Mouse (Mus musculus): Measurements from ENCODE around the gene Mpped1.
A peak's percentile ranks its signal among the peaks of the same experiment; 100 is the strongest.

Gene Mpped1

DNA sequence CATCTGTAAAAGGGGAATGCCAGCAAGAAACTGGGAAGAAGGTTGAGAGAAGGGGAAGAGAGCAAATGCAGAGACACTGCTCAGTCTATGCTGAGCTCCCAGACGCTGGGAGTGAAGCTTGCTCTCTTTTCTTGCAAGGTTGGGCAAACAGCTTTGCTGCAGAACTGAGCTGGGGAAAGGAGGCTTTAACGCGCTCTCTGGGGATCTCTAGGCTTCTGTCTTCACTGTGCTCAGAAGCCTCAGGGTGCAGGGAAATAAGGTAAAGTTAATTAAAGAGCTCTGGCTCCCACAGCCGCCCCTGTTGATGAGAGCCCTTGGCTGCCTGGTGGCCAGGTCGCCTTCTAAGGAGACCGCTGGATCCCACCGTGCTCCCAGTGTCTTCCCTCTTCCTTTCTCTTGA is 17.7 kb downstream of the Mpped1 start:
- no peak for DNase-seq (ENCODE audit: low spot score)

DNA sequence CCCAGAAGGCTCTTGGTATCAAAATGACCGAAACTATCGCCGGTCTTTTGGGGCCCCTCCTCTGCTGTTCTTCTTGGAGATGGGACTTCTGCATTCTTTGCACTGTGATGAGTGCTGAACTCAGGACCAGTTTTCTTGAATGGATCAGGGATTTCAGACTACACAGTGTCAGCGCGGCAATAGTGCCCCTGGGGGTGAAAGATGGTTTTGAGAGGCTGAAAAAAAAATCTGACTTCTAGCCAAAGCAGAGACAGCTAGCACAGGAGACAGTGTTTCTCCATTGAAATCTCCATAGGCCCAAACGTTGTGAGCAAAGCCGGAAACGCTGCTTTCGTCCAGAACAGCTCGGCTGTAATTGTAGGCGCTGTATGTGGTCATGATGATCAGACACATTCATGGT is 19.7 kb downstream of the Mpped1 start:
- DNase-seq (ENCODE audit: low spot score), result no peak

GRCm38 (mm10) chr15:83801011-83801410 is 21.7 kb downstream of the Mpped1 start:
- DNase-seq (ENCODE audit: low spot score), result no peak

- DNase-seq (ENCODE audit: low spot score), result no peak
Observed at GRCm38 (mm10) chr15:83814106-83814505, 34.8 kb downstream of the Mpped1 start.

GRCm38 (mm10) chr15:83828011-83828410 is 48.7 kb downstream of the Mpped1 start:
- DNase-seq (ENCODE audit: low spot score), result no peak

GRCm38 (mm10) chr15:83829226-83829625 is 50.0 kb downstream of the Mpped1 start:
- no peak for DNase-seq (ENCODE audit: low spot score)

DNA sequence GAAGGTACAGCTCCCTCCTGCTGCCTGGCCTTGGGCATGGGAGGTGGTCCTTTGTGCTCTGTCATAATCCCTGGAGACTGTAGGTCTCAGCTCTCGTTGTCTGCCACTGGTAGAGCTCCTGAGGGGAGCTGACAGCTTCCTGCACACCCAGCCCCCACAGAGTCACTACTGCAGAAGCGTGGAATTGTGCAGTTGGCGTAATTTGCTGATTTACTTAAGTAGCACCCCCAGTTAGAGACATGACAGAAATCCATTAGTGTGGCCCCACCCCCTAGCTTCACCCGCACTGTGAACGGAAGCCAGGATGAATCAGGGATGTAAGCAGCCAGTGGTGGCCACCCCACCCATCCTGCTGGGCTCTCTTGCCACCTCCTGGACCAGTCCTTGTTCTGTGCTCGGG is 53.0 kb downstream of the Mpped1 start:
- DNase-seq (ENCODE audit: low spot score), result no peak

GRCm38 (mm10) chr15:83840950-83841719 is 61.9 kb downstream of the Mpped1 start:
- no peak for DNase-seq (ENCODE audit: low spot score)

DNA sequence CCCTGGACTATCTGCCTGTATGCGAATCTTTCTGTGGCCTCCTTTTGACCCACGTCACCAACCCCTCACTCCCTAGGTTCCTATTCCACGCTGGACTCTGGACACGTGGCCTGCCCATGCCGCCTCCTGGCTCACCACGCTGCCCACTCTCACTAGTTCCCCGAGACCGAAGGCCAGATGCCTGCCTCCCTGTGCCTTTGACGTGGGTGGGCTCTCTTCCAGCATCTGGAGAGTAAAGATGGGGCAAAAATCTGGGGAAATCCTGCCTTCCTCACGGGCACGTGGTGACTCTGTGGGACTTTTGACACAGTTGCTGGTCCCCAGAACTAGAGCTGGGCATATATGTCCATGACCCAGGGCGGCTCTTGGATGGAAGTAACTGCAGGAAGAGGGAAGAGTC is 63.2 kb downstream of the Mpped1 start:
- no peak for DNase-seq (ENCODE audit: low spot score)

- DNase-seq (ENCODE audit: low spot score), result no peak
Observed at GRCm38 (mm10) chr15:83842915-83843789, 63.9 kb downstream of the Mpped1 start.

DNA sequence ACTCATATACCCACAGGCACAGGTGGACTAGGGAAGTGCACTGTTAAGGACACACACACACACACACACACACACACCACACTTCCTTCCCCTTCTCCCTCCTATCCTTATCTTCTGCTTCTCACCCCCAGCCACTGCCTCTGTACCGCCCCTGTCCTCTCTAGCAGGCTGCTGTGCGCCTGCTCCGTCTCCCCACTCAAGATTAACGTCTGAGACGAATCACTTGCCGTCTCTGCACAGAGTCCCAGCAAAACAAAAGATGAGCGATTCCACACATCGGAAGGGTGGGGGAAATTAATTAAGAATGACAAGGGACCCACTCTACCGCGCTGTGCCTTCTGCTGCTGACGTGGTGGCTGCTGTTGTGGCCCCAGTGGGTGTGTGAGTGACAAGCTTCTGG is 66.5 kb downstream of the Mpped1 start:
- no peak for DNase-seq (ENCODE audit: low spot score)

DNA sequence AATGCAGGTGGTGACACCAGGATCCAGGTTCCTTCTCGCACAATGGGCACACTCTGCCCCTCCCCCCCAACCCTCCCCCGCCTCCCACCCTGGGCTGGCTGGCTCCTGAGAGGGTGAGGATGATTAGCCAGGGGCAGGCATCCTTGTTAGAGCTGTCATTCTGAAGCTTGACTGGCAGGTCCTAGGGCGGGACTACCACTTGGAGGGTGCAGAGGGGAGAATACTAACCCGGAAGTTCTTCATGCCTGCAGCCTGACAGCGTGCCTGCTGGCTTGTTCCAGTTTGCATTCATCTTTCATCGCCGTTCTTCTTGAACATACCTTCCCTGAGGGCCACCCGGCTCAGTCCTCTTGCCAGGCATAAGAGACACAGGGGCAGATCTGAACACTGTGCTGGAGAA is 67.3 kb downstream of the Mpped1 start:
- no peak for DNase-seq (ENCODE audit: low spot score)

DNA sequence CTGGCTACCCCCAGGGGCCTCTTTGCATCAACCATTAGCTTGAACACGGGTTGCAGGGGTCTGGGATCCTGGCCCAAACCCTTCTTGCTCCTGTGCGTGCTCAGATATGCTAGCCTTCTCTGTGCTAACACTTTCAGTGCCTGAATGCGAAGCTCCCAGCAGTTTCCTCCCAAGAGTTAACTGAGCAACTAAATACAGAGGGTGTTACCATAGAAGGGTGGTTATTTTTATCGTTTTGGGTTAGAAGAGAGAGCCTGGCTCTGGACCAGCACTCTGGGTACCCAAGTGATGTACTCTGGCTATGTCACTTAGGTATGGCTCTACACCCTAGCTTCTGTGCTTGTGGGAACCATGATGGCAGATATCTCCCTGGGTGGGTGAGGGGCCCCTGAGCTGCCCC is 68.2 kb downstream of the Mpped1 start:
- no peak for DNase-seq (ENCODE audit: low spot score)

DNA sequence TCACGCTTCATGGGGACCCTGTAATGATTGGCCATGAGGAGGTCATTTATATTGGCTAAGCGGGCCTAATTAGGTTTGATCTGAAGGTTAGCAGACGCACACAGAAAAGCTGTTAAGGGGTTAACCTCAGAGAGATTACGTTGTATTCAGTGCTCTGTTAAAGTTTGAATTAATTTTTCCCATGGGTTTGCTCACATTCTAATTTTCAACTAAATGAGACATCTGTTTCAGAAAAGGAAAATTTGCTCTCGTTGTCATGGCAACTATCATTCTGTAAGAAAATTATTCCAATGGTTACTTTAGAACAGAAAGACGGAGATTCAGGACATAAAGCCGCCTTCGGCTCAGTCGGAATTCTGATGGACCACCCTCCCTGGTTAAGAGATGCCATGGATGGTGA is 68.9 kb downstream of the Mpped1 start:
- no peak for DNase-seq (ENCODE audit: low spot score)

DNA sequence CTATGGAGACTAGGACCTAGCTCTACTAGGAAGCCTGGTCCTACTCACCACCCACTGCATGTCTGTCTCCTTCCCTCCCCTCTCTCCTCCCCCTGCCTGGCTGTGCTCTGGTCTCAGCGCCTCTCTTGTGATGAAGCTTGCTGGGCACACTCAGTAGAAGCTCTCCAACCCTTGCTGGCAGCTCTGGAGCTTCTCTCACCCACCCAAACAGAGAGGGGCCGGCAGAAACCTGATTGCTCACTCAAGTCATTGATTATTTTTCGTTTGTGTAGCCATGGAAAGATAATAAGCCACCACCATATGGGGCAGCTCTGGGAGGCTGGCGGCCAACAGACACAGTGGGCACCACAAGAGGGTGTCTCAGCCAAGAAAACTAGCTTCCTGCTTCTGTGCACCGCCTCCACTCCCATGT is 74.1 kb downstream of the Mpped1 start:
- DNase-seq (ENCODE audit: low spot score), result no peak

- peak; percentile 61 for DNase-seq (ENCODE audit: low spot score)
Observed at GRCm38 (mm10) chr15:83857129-83857528, 77.9 kb downstream of the Mpped1 start.

DNA sequence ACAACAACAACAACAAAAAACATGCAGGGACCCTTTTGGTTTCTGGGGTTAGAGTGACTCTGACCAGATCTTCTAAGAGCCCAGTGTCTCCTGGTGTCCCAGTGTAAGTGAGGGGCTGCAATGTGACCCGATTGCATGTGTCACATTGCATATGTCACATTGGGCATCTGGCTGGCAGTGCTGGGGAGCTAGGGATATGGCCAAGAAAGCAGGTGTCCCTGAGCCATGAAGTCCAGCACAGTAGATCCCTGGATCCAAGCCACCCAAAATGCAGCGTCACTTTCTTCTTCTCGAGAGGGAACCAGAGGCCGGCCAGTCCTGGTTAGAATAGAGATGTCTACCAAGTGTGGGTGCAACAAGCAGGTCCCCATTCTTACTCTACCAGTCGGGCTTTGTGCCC is 86.4 kb downstream of the Mpped1 start:
- DNase-seq (ENCODE audit: low spot score), result no peak

DNA sequence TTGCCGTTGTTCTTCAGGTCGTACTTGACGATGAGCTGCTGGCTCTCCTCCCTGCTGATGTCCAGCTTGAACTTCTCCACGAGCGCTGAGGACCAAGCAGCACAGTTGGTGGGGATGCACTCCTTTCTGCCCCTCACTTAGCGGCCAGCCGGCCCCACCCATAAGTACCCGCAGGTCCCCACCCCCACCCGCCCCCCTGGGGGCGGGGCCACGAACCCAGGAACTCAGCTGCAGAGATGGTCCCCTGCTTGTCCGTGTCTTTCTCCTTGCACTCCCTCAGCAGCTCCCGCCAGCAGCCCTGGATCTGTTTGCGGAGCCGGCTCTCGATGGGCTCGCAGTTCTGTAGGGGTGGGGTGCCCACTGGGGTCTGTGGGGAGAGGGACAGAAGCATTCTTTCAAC is 91.7 kb downstream of the Mpped1 start:
- DNase-seq (ENCODE audit: low spot score), result no peak

DNA sequence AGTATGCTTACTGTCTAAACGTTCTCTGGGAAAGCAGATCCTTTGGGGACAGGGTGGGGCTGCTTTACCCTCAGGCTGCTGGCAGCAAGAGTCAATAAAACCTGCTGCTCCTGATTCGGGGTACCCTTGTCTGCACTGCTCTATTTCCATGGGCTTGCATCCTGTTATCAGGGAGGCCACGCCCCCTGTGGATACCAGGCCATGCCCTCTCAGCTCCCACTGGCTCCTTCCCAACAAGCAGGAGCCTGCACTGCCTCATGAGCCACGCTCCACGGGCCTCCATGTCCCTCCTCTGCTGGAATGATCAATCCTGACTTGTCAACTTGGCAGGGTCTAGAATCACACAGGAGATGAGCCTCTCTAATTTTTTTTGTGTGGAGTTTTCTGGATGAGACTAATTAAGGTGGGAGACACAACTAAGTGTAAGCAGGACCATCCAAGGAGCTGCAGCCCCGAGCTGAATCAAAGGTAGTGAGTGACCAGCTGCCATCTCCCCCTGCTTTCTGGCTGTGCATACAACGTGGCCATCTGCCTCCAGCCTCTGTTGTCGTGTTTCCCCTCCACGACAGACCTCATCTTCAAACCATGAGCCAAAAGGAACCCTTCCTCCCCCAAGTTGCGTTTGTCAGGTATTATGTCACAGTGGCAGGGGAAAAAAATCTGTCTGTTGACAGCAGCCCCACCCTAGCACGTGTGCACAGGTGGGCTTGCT is 98.0 kb downstream of the Mpped1 start:
- no peak for DNase-seq (ENCODE audit: low spot score)

- no peak for DNase-seq (ENCODE audit: low spot score)
Observed at GRCm38 (mm10) chr15:83877898-83878297, 98.6 kb downstream of the Mpped1 start.

DNA sequence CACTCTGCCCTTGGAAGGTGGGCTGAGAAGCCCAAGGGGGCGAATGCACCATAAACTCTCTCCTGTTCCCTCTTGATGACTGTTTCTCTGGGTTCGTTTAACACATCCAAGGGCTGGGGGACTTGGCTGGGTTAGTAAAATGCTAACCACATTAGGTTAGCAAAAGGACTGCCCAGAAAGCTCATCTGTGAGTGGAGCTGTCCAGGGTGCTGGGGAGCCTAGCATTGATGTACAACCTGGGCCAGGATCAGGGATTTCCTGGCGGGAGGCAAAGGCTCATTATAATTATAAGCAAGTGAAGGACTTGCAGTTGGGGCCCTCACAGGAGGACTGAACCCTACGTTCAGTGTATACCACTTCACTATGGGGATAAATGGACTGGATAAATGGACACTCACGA is 100.6 kb downstream of the Mpped1 start:
- DNase-seq (ENCODE audit: low spot score), result peak; percentile 25

- no peak for DNase-seq (ENCODE audit: low spot score)
Observed at GRCm38 (mm10) chr15:83883821-83884220, 104.6 kb downstream of the Mpped1 start.

GRCm38 (mm10) chr15:83884291-83884690 is 105.0 kb downstream of the Mpped1 start:
- no peak for DNase-seq (ENCODE audit: low spot score)
